Comparison of ENCODE assay signal across 26 mouse cellular contexts in genomic region chr14:60964016-60964810, GRCm38 (mm10).
"Had no signal": no experiment of that assay in that cellular context is flagged by ENCODE, and none has a peak within 500 bp of the region (broad histone marks: within the 10 kb centered on the region; RNA-seq: fewer than 3 reads in every experiment).

No protein-coding gene starts in this region.

- H3K4me2 ChIP-seq: heart, embryonic 11.5 days; heart, embryonic 13.5 days; heart, embryonic 15.5 days; hindbrain, embryonic 13.5 days; hindbrain, embryonic 15.5 days; kidney, embryonic 15.5 days; limb, embryonic 13.5 days; limb, embryonic 15.5 days; liver, embryonic 12.5 days had no signal

- H3K9me3 ChIP-seq: heart, embryonic 13.5 days; heart, embryonic 15.5 days; hindbrain, embryonic 13.5 days; hindbrain, embryonic 15.5 days; kidney, embryonic 15.5 days; limb, embryonic 13.5 days; limb, embryonic 15.5 days; liver, embryonic 12.5 days had no signal

- H3K9ac ChIP-seq: heart, embryonic 13.5 days; heart, embryonic 15.5 days; hindbrain, embryonic 13.5 days; hindbrain, embryonic 15.5 days; kidney, embryonic 15.5 days; limb, embryonic 13.5 days; limb, embryonic 15.5 days; liver, embryonic 12.5 days; liver, embryonic 14.5 days had no signal

- H3K4me1 ChIP-seq: heart, embryonic 13.5 days; heart, embryonic 15.5 days; hindbrain, embryonic 13.5 days; hindbrain, embryonic 15.5 days; kidney, embryonic 15.5 days; limb, embryonic 15.5 days; liver, embryonic 12.5 days had no signal

- H3K4me3 ChIP-seq: heart, adult 2 months; heart, embryonic 13.5 days; heart, embryonic 15.5 days; hindbrain, embryonic 13.5 days; hindbrain, embryonic 15.5 days; kidney, embryonic 15.5 days; limb, embryonic 13.5 days; limb, embryonic 15.5 days; liver, embryonic 12.5 days had no signal

- DNase-seq: gastrocnemius, postnatal 14 days; gastrocnemius, postnatal 36 days; heart, adult 2 months; heart, postnatal 14 days; heart, postnatal 36 days; kidney, adult 11 months; kidney, adult 2 months; kidney, adult 9 months; kidney, postnatal 14 days; kidney, postnatal 36 days; layer of hippocampus, adult 9-11 months; layer of hippocampus, postnatal 36 days; left cerebral cortex, postnatal 4 days had no signal

- H3K27me3 ChIP-seq: heart, embryonic 13.5 days; heart, embryonic 15.5 days; hindbrain, embryonic 13.5 days; hindbrain, embryonic 15.5 days; kidney, embryonic 15.5 days; limb, embryonic 13.5 days; limb, embryonic 15.5 days; liver, embryonic 12.5 days had no signal

- H3K27ac ChIP-seq: heart, adult 2 months; heart, embryonic 13.5 days; heart, embryonic 15.5 days; hindbrain, embryonic 13.5 days; hindbrain, embryonic 15.5 days; hindbrain, postnatal 0 days; kidney, embryonic 15.5 days; kidney, postnatal 0 days; limb, embryonic 15.5 days; liver, embryonic 12.5 days; liver, embryonic 14.5 days had no signal

- ATAC-seq: hindbrain, postnatal 0 days; intestine, embryonic 16.5 days; liver, embryonic 12.5 days had no signal

- H3K36me3 ChIP-seq: heart, embryonic 15.5 days; hindbrain, embryonic 13.5 days; limb, embryonic 15.5 days; liver, embryonic 12.5 days had no signal
